Mouse (Mus musculus): ENCODE results near the gene Sec13. TPM values are rescaled to one million over a fixed set of nuclear protein-coding genes. Genes with fewer than 3 reads are reported as not detected.

Gene Sec13
- polyA plus RNA-seq, 1 experiment from 2014 or later: 268 TPM

DNA sequence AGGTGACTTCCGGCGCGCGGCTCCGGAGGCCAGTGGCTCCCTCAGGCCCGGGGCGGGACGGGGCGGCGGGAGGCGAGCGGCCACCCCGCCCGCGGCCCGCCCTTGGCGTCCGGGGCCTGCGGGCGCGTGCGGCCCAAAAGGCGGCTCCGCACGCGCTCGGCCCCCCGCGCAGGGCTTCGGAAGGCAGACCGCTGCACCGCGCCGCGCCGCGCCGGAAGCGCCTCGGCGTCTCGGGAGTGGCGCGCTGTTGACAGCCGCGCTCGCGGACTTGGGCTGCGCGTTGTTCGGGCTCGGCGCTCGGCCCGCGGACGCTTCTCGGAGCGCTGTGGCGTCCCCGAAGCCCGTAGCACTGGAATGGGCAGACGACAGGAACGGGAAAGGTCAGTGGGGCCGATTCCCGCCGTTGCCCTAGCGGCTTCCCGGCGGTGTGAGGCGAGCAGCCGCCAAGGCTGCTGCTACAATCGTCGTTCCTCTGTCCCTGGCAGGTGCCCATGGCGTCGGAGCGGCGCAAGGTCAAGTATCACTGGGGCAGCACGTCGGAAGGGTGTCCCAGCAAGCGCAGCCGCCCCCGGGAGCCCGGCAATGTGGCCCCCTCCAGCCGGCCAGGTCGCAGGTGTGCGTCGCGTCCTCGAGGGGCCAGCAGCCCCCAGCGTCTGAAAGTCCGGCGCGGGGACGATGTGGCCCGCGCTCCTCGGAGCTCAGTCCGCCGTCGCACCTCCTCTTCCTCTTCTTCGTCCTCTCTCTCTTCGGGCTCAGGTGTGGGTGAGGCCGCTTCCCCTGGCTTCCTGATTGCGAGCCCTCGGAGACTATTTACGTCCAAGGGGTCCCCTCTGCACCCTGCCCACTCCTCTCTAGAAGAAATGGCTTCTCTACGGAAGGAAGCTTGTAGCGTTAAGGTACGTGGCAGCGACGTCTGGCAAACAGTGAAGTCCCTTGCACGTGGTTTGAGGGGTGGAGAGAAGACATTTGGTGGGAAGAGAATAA, 43.0 kb downstream of the Sec13 start:
- Histone ChIP-seq H3K9ac (peak overlapping the region; percentile 82), H3K9me3 (no peaks in the 10 kb centered on the region), H3K27ac (peak overlapping the region; percentile 82), H3K4me2 (replicated peaks) (peak overlapping the region; percentile 86), H3K27me3 (no peaks in the 10 kb centered on the region), H3K4me3 (peak overlapping the region; percentile 86), H3K36me3 (peaks cover 31% of the 10 kb centered on the region), H3K4me1 (peaks cover 13% of the 10 kb centered on the region)
- WGBS: under 1% methylated on average over 107 of the region's 113 CpGs
- ATAC-seq (ENCODE audit: insufficient number of reproducible peaks, insufficient read depth, low FRiP score, low TSS enrichment): peak; percentile 78

DNA sequence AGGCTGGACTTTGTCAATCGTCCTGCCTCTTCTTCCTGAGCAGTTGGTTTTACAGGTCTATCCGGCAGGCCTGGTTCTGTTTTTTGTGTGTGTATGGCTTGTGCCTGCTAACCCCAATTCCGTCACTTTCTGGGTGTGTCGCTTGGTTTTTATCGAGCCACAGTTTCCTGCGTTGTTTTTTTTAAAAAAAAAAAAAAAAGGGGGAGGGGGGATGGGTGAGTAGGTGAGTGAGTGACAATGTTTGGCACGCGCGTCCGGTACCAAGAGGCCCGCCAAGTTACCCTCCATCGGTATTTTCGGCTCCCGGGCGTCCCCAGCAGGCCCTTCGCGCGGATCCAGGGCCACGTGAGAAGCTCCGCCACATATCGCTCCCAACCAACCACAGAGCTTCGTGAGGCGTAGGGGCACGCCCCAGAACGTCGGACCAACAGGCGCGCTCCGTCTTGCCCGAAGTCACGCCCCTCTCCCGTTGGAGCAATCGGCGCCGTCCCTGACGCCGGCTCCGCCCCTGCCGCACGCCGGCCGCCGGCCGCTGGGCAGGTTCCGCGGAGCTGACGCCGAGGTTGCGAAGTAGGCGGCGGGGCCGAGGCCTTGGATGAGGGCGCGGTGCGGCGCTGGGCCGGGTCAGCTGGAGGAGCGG, 43.8 kb downstream of the Sec13 start, which contains the start of gene Tatdn2:
Gene Tatdn2 (plus strand): TSS at position 469 of the 640 bp plus-strand sequence.
- Histone ChIP-seq H3K4me3 (peak within 1 kb of the TSS; percentile 86), H3K4me2 (replicated peaks) (peak within 1 kb of the TSS; percentile 86), H3K27ac (peak within 1 kb of the TSS; percentile 82), H3K36me3 (peaks cover 23% of the 10 kb centered on the region), H3K9me3 (no peaks in the 10 kb centered on the region), H3K27me3 (no peaks in the 10 kb centered on the region), H3K4me1 (peaks cover 13% of the 10 kb centered on the region), H3K9ac (peak within 1 kb of the TSS; percentile 82)
- peak; percentile 99 for ATAC-seq (ENCODE audit: insufficient number of reproducible peaks, insufficient read depth, low FRiP score, low TSS enrichment)
- under 1% methylated on average over 58 of the region's 58 CpGs for WGBS

DNA sequence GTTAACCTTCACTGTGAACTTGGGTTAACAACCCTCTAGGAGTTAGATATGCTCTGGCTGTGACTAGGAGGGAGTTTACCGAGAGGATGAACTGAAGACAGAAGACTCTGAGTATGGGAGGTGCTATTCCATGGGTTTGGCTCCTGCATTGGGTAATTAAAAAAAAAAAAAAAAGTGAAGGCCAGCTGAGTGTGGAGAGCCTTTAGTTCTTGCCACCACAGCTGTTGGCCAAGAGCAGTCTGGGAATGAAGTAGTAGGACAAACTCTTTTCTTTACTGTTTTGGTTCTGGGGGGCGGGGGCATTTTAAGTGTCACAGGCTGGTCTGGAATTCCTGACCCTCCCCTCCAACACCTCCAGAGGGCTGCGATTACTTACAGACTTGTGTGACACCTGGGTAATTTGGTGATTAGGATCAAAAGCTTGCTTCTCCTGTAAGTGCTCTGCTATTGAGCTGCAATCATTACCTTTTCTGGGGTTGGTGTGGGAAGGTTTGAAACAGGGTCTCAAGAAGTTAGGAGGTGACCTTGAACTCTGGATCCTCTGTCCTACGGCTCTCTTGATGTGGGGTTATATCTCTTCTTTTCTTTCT, 44.7 kb downstream of the Sec13 start:
- Histone ChIP-seq H3K36me3 (peaks cover 15% of the 10 kb centered on the region; the same call in 1 of the 2 replicates), H3K9me3 (no peaks in the 10 kb centered on the region), H3K27ac (peak overlapping the region; percentile 75), H3K4me3 (peak overlapping the region; percentile 86), H3K9ac (no peak overlapping the region), H3K4me2 (replicated peaks) (peak overlapping the region; percentile 86), H3K4me1 (peaks cover 15% of the 10 kb centered on the region), H3K27me3 (no peaks in the 10 kb centered on the region)
- no peak for ATAC-seq (ENCODE audit: insufficient number of reproducible peaks, insufficient read depth, low FRiP score, low TSS enrichment)
- WGBS: 59% methylated on average over 4 of the region's 4 CpGs

- Histone ChIP-seq H3K9ac (no peak overlapping the region), H3K4me3 (no peak overlapping the region), H3K4me1 (peaks cover 22% of the 10 kb centered on the region), H3K27ac (no peak overlapping the region), H3K36me3 (peaks cover 8% of the 10 kb centered on the region; the same call in 1 of the 2 replicates), H3K9me3 (no peaks in the 10 kb centered on the region), H3K27me3 (no peaks in the 10 kb centered on the region), H3K4me2 (replicated peaks) (no peak overlapping the region)
- WGBS: 64% methylated on average over 1 of the region's 1 CpGs
- no peak for ATAC-seq (ENCODE audit: insufficient number of reproducible peaks, insufficient read depth, low FRiP score, low TSS enrichment)
Measured at GRCm38 (mm10) chr6:113695203-113695602, 45.3 kb downstream of the Sec13 start.

- 94% methylated on average over 5 of the region's 5 CpGs for WGBS
- H3K27ac ChIP-seq: no peak overlapping the region
Measured at GRCm38 (mm10) chr6:113693377-113693776, 47.2 kb downstream of the Sec13 start.

DNA sequence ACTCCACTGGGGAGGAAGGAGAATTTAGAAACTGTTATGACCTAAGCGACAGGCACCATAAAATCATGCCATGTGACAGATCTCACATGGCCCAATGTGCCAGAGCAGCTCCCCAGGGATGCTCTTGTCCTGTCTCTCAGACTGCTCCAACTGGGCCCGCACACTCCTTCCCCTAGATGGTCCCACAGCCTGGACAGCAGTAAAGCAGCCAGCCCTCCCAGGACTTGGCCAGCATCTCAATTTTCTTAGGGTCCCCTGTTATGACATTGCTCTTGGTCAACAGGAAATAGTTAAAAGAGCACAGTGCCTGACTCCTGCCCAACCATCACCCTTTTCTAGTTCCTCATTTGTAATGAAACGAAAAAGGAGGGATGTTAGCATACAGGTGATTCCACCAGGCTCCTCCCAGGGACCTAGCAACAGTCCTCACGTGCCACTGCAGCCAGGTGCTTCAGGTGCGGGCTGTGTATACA, 47.8 kb downstream of the Sec13 start:
- Histone ChIP-seq H3K9ac (no peak overlapping the region), H3K36me3 (no peaks in the 10 kb centered on the region), H3K27me3 (no peaks in the 10 kb centered on the region), H3K4me2 (replicated peaks) (no peak overlapping the region), H3K4me3 (no peak overlapping the region), H3K9me3 (no peaks in the 10 kb centered on the region), H3K27ac (no peak overlapping the region), H3K4me1 (peaks cover 15% of the 10 kb centered on the region)
- ATAC-seq (ENCODE audit: insufficient number of reproducible peaks, insufficient read depth, low FRiP score, low TSS enrichment): no peak
- 82% methylated on average over 5 of the region's 5 CpGs for WGBS

More at GRCm38 (mm10) chr6:113693377-113693776, 47.2 kb downstream of the Sec13 start:
- Histone ChIP-seq H3K4me3 (no peak overlapping the region), H3K9me3 (no peaks in the 10 kb centered on the region), H3K9ac (no peak overlapping the region), H3K4me1 (peaks cover 20% of the 10 kb centered on the region), H3K27me3 (no peaks in the 10 kb centered on the region), H3K4me2 (replicated peaks) (no peak overlapping the region), H3K36me3 (no peaks in the 10 kb centered on the region)
- no peak for ATAC-seq (ENCODE audit: insufficient number of reproducible peaks, insufficient read depth, low FRiP score, low TSS enrichment)

DNA sequence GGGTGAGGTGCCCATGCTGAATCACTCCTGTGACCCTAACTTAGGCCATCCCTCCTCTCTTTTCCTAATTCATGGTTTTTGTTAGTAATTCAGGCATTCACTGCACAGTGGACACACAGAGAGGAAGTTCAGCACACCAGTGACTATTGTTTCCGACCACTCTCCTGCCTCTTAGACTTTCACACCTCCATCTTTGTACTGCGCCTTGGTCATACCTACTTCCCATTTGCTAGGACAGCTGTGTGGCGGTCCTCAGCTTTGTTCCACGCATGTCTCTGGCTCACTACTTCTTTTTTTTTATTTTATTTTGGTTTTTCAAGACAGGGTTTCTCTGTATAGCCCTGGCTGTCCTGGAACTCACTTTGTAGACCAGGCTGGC, 49.5 kb downstream of the Sec13 start:
- H3K4me1 ChIP-seq: peaks cover 15% of the 10 kb centered on the region
- H3K9ac ChIP-seq: 0 out of 2 replicates have a peak overlapping the region, but pooled peaks have one; percentile 15
- no peaks in the 10 kb centered on the region for H3K27me3 ChIP-seq
- peak overlapping the region; percentile 32; the same call in 1 of the 2 replicates for H3K4me2 ChIP-seq (replicated peaks)
- H3K4me3 ChIP-seq: no peak overlapping the region
- WGBS: 76% methylated on average over 4 of the region's 4 CpGs
- H3K27ac ChIP-seq: peak overlapping the region; percentile 84
- no peaks in the 10 kb centered on the region for H3K9me3 ChIP-seq
- ATAC-seq (ENCODE audit: insufficient number of reproducible peaks, insufficient read depth, low FRiP score, low TSS enrichment): no peak
- H3K36me3 ChIP-seq: no peaks in the 10 kb centered on the region

DNA sequence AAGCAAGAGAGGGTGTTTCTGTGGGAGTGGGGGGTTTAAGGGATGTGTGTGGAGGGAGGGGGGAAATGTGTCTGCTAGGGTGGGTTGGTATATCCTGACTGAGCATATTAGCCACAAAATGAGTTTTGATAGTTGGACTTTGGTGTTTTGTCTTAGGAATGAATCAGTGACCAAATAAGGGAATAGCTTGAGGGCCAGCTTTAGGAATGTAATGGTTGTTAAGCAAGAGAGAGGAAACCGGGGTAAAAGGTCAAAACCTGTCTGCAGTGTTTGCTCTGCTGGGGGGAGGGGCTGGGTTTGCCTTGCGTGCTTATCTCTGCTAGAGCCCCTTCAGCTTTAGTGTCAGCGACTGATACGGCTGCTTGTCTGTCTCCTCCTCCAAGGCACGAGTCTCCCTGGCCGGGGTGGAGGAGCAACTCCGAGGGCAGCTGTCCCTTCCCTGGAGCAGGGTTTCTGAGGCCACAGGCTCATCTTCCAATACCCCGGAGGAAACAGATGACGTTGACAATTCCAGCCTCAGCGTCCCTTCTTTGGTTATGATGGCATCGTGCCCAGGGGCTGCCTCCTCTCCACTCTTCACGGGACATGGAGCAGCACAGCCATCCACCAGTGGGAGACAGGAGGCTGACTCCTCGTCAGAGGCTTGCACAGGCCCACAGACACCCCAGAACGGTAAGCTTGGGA, 50.0 kb downstream of the Sec13 start:
- no peaks in the 10 kb centered on the region for H3K27me3 ChIP-seq
- 4% methylated on average over 14 of the region's 14 CpGs for WGBS
- peak; percentile 9; the same call in 1 of the 2 replicates for ATAC-seq (ENCODE audit: insufficient number of reproducible peaks, insufficient read depth, low FRiP score, low TSS enrichment)
- peak overlapping the region; percentile 32 for H3K4me2 ChIP-seq (replicated peaks)
- H3K27ac ChIP-seq: peak overlapping the region; percentile 84
- H3K36me3 ChIP-seq: no peaks in the 10 kb centered on the region
- H3K4me1 ChIP-seq: peaks cover 15% of the 10 kb centered on the region
- H3K9ac ChIP-seq: peak overlapping the region; percentile 15; the same call in 1 of the 2 replicates
- no peak overlapping the region for H3K4me3 ChIP-seq
- no peaks in the 10 kb centered on the region for H3K9me3 ChIP-seq

DNA sequence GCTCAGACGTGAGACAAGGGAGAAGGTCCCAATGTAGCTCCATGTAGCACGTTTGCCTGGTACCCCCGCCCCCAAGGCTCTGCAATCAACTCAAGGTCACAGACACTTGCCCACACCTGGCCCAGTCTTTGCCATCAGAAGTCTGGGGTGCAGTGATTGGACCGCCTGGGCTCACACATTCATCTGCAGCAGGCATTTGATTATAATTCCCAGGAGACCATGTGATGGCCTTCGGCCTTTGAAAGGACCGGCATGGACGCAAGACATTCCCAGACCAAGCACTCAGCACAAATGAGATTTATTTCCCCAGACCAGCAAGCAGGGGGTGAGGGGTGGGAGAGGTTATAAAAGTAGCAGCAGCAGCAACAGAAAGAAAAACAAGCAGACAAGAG, 50.5 kb downstream of the Sec13 start:
- Histone ChIP-seq H3K27me3 (no peaks in the 10 kb centered on the region), H3K4me1 (peaks cover 15% of the 10 kb centered on the region), H3K9ac (no peak overlapping the region; the same call in 1 of the 2 replicates), H3K9me3 (no peaks in the 10 kb centered on the region), H3K4me3 (no peak overlapping the region), H3K27ac (peak overlapping the region; percentile 84), H3K36me3 (no peaks in the 10 kb centered on the region), H3K4me2 (replicated peaks) (peak overlapping the region; percentile 21)
- ATAC-seq (ENCODE audit: insufficient number of reproducible peaks, insufficient read depth, low FRiP score, low TSS enrichment): peak; percentile 48; the same call in 1 of the 2 replicates
- 5% methylated on average over 7 of the region's 7 CpGs for WGBS

- no peaks in the 10 kb centered on the region for H3K36me3 ChIP-seq
- WGBS: 41% methylated on average over 8 of the region's 8 CpGs
- no peak for ATAC-seq (ENCODE audit: insufficient number of reproducible peaks, insufficient read depth, low FRiP score, low TSS enrichment)
- no peaks in the 10 kb centered on the region for H3K9me3 ChIP-seq
- H3K27ac ChIP-seq: no peak overlapping the region
- H3K4me3 ChIP-seq: no peak overlapping the region
- no peak overlapping the region for H3K4me2 ChIP-seq (replicated peaks)
- H3K4me1 ChIP-seq: peaks cover 15% of the 10 kb centered on the region
- H3K27me3 ChIP-seq: no peaks in the 10 kb centered on the region
- H3K9ac ChIP-seq: no peak overlapping the region
Measured at GRCm38 (mm10) chr6:113686551-113687125, 53.9 kb downstream of the Sec13 start.
